Mouse (Mus musculus) kidney, embryonic 16.5 days (tissue): Measurements from ENCODE around the gene Dnajb8. TPM values are rescaled to one million over a fixed set of nuclear protein-coding genes. Genes with fewer than 3 reads are reported as not detected.
A peak's percentile ranks its signal among the peaks of the same experiment; 100 is the strongest.

Experiments used
- ATAC-seq: fragments of 200-750 bp; cut with Nextera tagmentation; 2 replicates; pipeline ENCODE4 v1.8.0; 2017; ENCODE audit warnings: moderate TSS enrichment; ENCODE audit not compliant: low FRiP score, low TSS enrichment
- H3K27ac ChIP-seq: fragments of 300-500 bp; sonication (generic); 2 replicates; pipeline ENCODE4 v1.5.1; 2014; ENCODE audit warnings: low read length
- H3K27me3 ChIP-seq: fragments of 300-500 bp; sonication (generic); 2 replicates; pipeline ENCODE4 v1.6.1; 2014; ENCODE audit warnings: low read length, control low read depth, mixed read lengths; ENCODE audit not compliant: insufficient read depth
- H3K36me3 ChIP-seq: fragments of 300-500 bp; sonication (generic); 2 replicates; pipeline ENCODE4 v1.6.1; 2014; ENCODE audit warnings: low read length, control low read depth, mixed read lengths; ENCODE audit not compliant: insufficient read depth
- H3K4me1 ChIP-seq: fragments of 300-500 bp; sonication (generic); 2 replicates; pipeline ENCODE4 v1.6.1; 2014; ENCODE audit warnings: low read length, control low read depth, mixed read lengths; ENCODE audit not compliant: insufficient read depth
- H3K4me2 ChIP-seq: fragments of 300-500 bp; sonication (generic); replicated peaks from 2 replicates; pipeline ENCODE4 v1.6.1; 2014; ENCODE audit warnings: low read depth, low read length
- H3K4me3 ChIP-seq: fragments of 300-500 bp; sonication (generic); 2 replicates; pipeline ENCODE4 v1.5.1; 2014; ENCODE audit warnings: mild to moderate bottlenecking, low read length
- H3K9ac ChIP-seq: fragments of 300-500 bp; sonication (generic); replicated peaks from 2 replicates; pipeline ENCODE4 v1.6.1; 2014; ENCODE audit warnings: low read length
- H3K9me3 ChIP-seq: fragments of 300-500 bp; sonication (generic); 2 replicates; pipeline ENCODE4 v1.6.1; 2016; ENCODE audit warnings: low read length, control low read depth
- WGBS: fragments of 180-500 bp; shearing (Covaris S2); extraction: QIAGEN DNeasy Blood & Tissue Kit; methylation state at CpG from one replicate; pipeline ENCODE4 v1.1.7; 2014; 5-methylcytosine and 5-hydroxymethylcytosine counted together
- polyA plus RNA-seq: library from polyadenylated mRNA; unstranded; fragments of >200 nt; fragmentation: Nextera tagmentation; extraction: Ambion mirVana; gene quantifications from 2 replicates; pipeline ENCODE4 v1.2.1, GENCODE M21; 2015

The Dnajb8 gene
- not detected in 2 replicates for polyA plus RNA-seq

DNA sequence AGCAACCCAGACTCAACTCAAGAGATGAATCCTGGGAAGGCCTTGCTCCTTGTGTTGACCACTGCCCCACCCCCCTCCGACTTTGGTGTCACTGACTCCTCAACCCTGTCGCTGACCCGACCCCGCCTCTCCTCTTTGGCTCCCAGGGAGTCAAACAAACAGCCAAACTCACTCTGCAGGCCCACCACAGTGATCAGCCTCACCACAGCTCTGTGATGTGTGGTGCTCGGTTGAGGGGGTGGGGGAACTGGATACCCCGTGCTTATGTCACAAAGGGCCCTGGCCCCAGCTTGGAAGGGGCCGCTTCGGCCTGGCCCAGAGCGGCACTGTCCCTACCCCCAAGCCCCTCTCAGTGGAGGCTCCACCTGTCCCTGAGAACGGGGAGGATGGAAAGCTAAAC, at the start of gene Dnajb8:
TSS of gene Dnajb8 (plus strand) at position 301 of the 400 bp plus-strand sequence.
- Histone ChIP-seq H3K36me3 (no peaks in the 10 kb centered on the region), H3K27ac (no peak within 1 kb of the TSS), H3K4me3 (no peak within 1 kb of the TSS), H3K9ac (no peak within 1 kb of the TSS), H3K4me2 (no peak within 1 kb of the TSS), H3K4me1 (peaks cover 9% of the 10 kb centered on the region; the same call in 1 of the 2 replicates), H3K27me3 (no peaks in the 10 kb centered on the region), H3K9me3 (peaks cover 4% of the 10 kb centered on the region; the same call in 1 of the 2 replicates)
- WGBS: 47% methylated on average over 10 of the region's 10 CpGs
- no peak for ATAC-seq

GRCm38 (mm10) chr6:88174191-88174590, 47.9 kb upstream of the Dnajb8 start:
- no peak for ATAC-seq
- Histone ChIP-seq H3K27me3 (no peaks in the 10 kb centered on the region), H3K4me1 (no peaks in the 10 kb centered on the region), H3K4me2 (no peak overlapping the region), H3K36me3 (no peaks in the 10 kb centered on the region), H3K4me3 (no peak overlapping the region), H3K27ac (no peak overlapping the region), H3K9me3 (peaks cover 20% of the 10 kb centered on the region), H3K9ac (no peak overlapping the region)
- 87% methylated on average over 3 of the region's 3 CpGs for WGBS

DNA sequence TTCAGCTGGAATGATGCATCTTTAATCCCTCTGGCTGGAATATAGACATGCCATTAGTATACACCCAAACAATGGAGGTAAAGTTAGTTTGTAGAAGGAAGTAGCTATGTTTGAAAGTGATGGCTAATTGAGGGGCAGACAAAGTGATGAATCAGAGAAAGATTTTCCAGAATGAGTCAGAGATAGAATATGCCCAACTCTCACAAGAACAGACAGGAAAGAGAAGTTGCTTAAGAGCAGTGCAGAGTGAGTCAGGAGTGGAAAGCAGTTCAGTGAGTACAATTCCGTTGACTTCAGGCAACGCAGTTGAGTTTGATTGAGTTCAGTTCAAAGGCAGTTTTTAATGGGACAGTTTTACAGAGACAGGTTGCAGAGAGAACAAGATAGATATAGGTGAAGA, 47.4 kb upstream of the Dnajb8 start:
- Histone ChIP-seq H3K36me3 (no peaks in the 10 kb centered on the region), H3K27ac (no peak overlapping the region), H3K4me3 (no peak overlapping the region), H3K9me3 (peaks cover 20% of the 10 kb centered on the region), H3K4me1 (no peaks in the 10 kb centered on the region), H3K27me3 (no peaks in the 10 kb centered on the region), H3K9ac (no peak overlapping the region), H3K4me2 (no peak overlapping the region)
- no peak for ATAC-seq
- WGBS: 94% methylated on average over 2 of the region's 2 CpGs

DNA sequence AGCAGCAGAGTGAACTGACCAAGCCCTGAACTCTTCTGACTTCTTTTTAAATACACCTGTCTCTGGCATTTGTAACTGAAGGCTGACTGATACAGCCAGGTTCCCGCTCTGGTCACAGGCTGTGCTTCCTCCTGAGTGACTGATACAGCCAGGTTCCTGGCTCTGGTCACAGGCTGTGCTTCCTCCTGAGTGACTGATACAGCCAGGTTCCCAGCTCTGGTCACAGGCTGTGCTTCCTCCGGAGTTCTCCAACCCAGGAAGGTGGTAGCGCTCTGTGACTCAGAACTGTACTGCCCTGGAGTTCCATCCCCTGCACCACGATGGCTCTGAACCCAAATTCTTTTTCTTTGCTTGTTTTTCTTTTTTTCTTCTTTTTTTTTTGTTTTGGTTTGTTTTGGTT, 37.4 kb upstream of the Dnajb8 start:
- no peak overlapping the region for H3K9ac ChIP-seq
- no peak for ATAC-seq
- peaks cover 34% of the 10 kb centered on the region for H3K27me3 ChIP-seq
- no peaks in the 10 kb centered on the region for H3K9me3 ChIP-seq
- WGBS: 71% methylated on average over 4 of the region's 4 CpGs
- H3K4me1 ChIP-seq: peaks cover under 1% of the 10 kb centered on the region; the same call in 1 of the 2 replicates
- no peak overlapping the region for H3K4me2 ChIP-seq
- H3K4me3 ChIP-seq: no peak overlapping the region
- H3K27ac ChIP-seq: no peak overlapping the region
- H3K36me3 ChIP-seq: no peaks in the 10 kb centered on the region

GRCm38 (mm10) chr6:88188148-88188547, 33.9 kb upstream of the Dnajb8 start:
- ATAC-seq: no peak
- peaks cover 69% of the 10 kb centered on the region for H3K27me3 ChIP-seq
- H3K9ac ChIP-seq: no peak overlapping the region
- no peak overlapping the region for H3K4me2 ChIP-seq
- peaks cover 7% of the 10 kb centered on the region for H3K4me1 ChIP-seq
- no peak overlapping the region for H3K27ac ChIP-seq
- no peaks in the 10 kb centered on the region for H3K9me3 ChIP-seq
- WGBS: 78% methylated on average over 6 of the region's 6 CpGs
- no peaks in the 10 kb centered on the region for H3K36me3 ChIP-seq
- no peak overlapping the region for H3K4me3 ChIP-seq

DNA sequence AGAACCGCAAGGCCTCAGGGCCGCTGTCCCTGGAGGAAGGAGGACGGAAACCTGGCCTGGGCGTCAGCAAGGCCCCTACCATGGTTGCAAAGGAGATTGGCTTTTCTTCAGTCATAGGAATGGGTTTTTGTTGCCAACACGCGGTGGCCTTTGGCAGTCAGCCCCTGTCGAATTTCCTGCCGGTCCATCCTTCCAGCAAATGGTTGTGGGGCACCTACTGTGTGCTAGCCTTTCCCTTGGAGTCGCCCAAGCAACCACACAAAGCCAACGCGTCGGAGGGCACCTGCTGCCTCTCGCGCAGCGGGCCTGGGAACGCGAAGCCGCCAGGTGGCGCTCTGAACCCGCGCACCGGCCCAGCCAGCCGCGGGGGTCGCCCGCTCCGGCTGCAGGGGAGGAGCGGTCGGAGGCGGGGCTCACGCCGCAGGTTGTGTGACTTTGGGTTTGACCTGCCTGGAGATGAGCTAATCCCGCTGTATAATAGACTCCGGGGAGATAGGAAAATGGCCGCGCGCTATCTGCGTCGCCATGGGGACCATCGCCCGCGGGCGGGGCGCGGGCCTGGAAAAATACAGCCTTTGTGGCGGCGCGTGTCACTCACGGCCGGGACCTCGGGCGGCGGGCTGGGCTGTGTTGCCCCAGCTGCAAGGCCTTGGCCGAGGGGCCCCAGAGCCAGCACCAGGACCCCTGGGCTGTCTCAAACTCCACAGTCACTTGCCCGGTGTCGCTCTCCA, 32.6 kb upstream of the Dnajb8 start:
- under 1% methylated on average over 56 of the region's 56 CpGs for WGBS
- H3K4me1 ChIP-seq: peaks cover 17% of the 10 kb centered on the region
- peak overlapping the region; percentile 83 for H3K4me2 ChIP-seq
- peak overlapping the region; percentile 62 for H3K4me3 ChIP-seq
- H3K9me3 ChIP-seq: no peaks in the 10 kb centered on the region
- peak overlapping the region; percentile 50; the same call in 1 of the 2 replicates for H3K9ac ChIP-seq
- no peaks in the 10 kb centered on the region for H3K36me3 ChIP-seq
- ATAC-seq: peak; percentile 68
- H3K27me3 ChIP-seq: peaks cover 82% of the 10 kb centered on the region
- H3K27ac ChIP-seq: no peak overlapping the region

GRCm38 (mm10) chr6:88190043-88190309, 32.1 kb upstream of the Dnajb8 start:
- Histone ChIP-seq H3K9ac (peak overlapping the region; percentile 50; the same call in 1 of the 2 replicates), H3K4me3 (peak overlapping the region; percentile 62), H3K4me2 (peak overlapping the region; percentile 83), H3K27me3 (peaks cover 87% of the 10 kb centered on the region), H3K4me1 (peaks cover 17% of the 10 kb centered on the region), H3K36me3 (no peaks in the 10 kb centered on the region), H3K27ac (no peak overlapping the region), H3K9me3 (no peaks in the 10 kb centered on the region)
- 2% methylated on average over 13 of the region's 13 CpGs for WGBS
- peak; percentile 6; the same call in 1 of the 2 replicates for ATAC-seq

- ATAC-seq: no peak
- H3K9me3 ChIP-seq: no peaks in the 10 kb centered on the region
- peak overlapping the region; percentile 83 for H3K4me2 ChIP-seq
- peaks cover 92% of the 10 kb centered on the region for H3K27me3 ChIP-seq
- no peaks in the 10 kb centered on the region for H3K36me3 ChIP-seq
- no peak overlapping the region for H3K9ac ChIP-seq
- WGBS: 6% methylated on average over 49 of the region's 49 CpGs
- no peak overlapping the region for H3K27ac ChIP-seq
- H3K4me1 ChIP-seq: peaks cover 17% of the 10 kb centered on the region
- H3K4me3 ChIP-seq: peak overlapping the region; percentile 62
Observed at GRCm38 (mm10) chr6:88190310-88191023, 31.6 kb upstream of the Dnajb8 start.

DNA sequence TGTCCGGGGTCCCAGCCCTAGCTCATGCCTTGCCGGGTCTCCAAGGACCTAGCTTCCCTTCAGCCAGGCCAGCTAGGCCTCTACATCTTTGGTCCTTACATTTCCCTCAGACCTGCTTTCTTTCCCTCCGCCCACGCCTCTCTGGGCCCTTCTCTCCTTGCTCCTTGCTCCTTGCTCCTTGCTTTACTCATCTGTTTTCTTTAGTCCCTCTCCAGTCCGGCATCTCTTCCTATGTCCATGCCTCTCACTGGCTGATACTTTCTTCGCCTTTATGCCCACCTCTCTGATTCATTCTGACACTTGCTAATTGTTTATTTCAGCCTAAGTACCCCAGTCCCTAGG, 31.1 kb upstream of the Dnajb8 start:
- H3K9me3 ChIP-seq: no peaks in the 10 kb centered on the region
- peaks cover 93% of the 10 kb centered on the region for H3K27me3 ChIP-seq
- no peak overlapping the region for H3K9ac ChIP-seq
- no peaks in the 10 kb centered on the region for H3K36me3 ChIP-seq
- 27% methylated on average over 6 of the region's 6 CpGs for WGBS
- H3K4me1 ChIP-seq: peaks cover 17% of the 10 kb centered on the region
- no peak for ATAC-seq
- H3K4me2 ChIP-seq: no peak overlapping the region
- H3K27ac ChIP-seq: no peak overlapping the region
- no peak overlapping the region for H3K4me3 ChIP-seq

- no peak for ATAC-seq
- Histone ChIP-seq H3K9me3 (no peaks in the 10 kb centered on the region), H3K4me1 (peaks cover 20% of the 10 kb centered on the region), H3K4me3 (no peak overlapping the region), H3K4me2 (no peak overlapping the region), H3K9ac (no peak overlapping the region), H3K36me3 (no peaks in the 10 kb centered on the region), H3K27ac (no peak overlapping the region), H3K27me3 (peaks cover 96% of the 10 kb centered on the region)
- 23% methylated on average over 4 of the region's 4 CpGs for WGBS
Observed at GRCm38 (mm10) chr6:88191411-88192070, 30.5 kb upstream of the Dnajb8 start.
